Mouse (Mus musculus): Measurements from ENCODE around the gene Tanc1.

Tanc1 gene

GRCm38 (mm10) chr2:59612733-59613473 lies 1.1 kb downstream of the Tanc1 start:
- DNase-seq (ENCODE audit: low spot score) = peak; percentile 53

GRCm38 (mm10) chr2:59613474-59614019 lies 1.7 kb downstream of the Tanc1 start:
- DNase-seq (ENCODE audit: low spot score) = no peak

GRCm38 (mm10) chr2:59616890-59617289 lies 5.0 kb downstream of the Tanc1 start:
- DNase-seq (ENCODE audit: low spot score) = no peak

GRCm38 (mm10) chr2:59618996-59619395 lies 7.2 kb downstream of the Tanc1 start:
- DNase-seq (ENCODE audit: low spot score) = no peak

- no peak for DNase-seq (ENCODE audit: low spot score)
Observed at GRCm38 (mm10) chr2:59620601-59621000, 8.8 kb downstream of the Tanc1 start.

- peak; percentile 65 for DNase-seq (ENCODE audit: low spot score)
Observed at GRCm38 (mm10) chr2:59622514-59623139, 10.8 kb downstream of the Tanc1 start.

- no peak for DNase-seq (ENCODE audit: low spot score)
Observed at GRCm38 (mm10) chr2:59623858-59624257, 12.0 kb downstream of the Tanc1 start.

GRCm38 (mm10) chr2:59625416-59625815 lies 13.6 kb downstream of the Tanc1 start:
- DNase-seq (ENCODE audit: low spot score) = no peak

- DNase-seq (ENCODE audit: low spot score) = no peak
Observed at GRCm38 (mm10) chr2:59625927-59626326, 14.1 kb downstream of the Tanc1 start.

- DNase-seq (ENCODE audit: low spot score) = no peak
Observed at GRCm38 (mm10) chr2:59626422-59626821, 14.6 kb downstream of the Tanc1 start.

- no peak for DNase-seq (ENCODE audit: low spot score)
Observed at GRCm38 (mm10) chr2:59627502-59627901, 15.7 kb downstream of the Tanc1 start.

GRCm38 (mm10) chr2:59628057-59628901 lies 16.4 kb downstream of the Tanc1 start:
- no peak for DNase-seq (ENCODE audit: low spot score)

GRCm38 (mm10) chr2:59629829-59630228 lies 18.0 kb downstream of the Tanc1 start:
- no peak for DNase-seq (ENCODE audit: low spot score)

GRCm38 (mm10) chr2:59631406-59631805 lies 19.6 kb downstream of the Tanc1 start:
- DNase-seq (ENCODE audit: low spot score) = no peak

GRCm38 (mm10) chr2:59633761-59634430 lies 22.1 kb downstream of the Tanc1 start:
- no peak for DNase-seq (ENCODE audit: low spot score)

- DNase-seq (ENCODE audit: low spot score) = no peak
Observed at GRCm38 (mm10) chr2:59637040-59637785, 25.4 kb downstream of the Tanc1 start.

- no peak for DNase-seq (ENCODE audit: low spot score)
Observed at GRCm38 (mm10) chr2:59642722-59643121, 30.9 kb downstream of the Tanc1 start.

GRCm38 (mm10) chr2:59644816-59645215 lies 33.0 kb downstream of the Tanc1 start:
- no peak for DNase-seq (ENCODE audit: low spot score)

GRCm38 (mm10) chr2:59645515-59645914 lies 33.7 kb downstream of the Tanc1 start:
- DNase-seq (ENCODE audit: low spot score) = no peak

GRCm38 (mm10) chr2:59646740-59647390 lies 35.0 kb downstream of the Tanc1 start:
- DNase-seq (ENCODE audit: low spot score) = no peak

GRCm38 (mm10) chr2:59648444-59648843 lies 36.6 kb downstream of the Tanc1 start:
- DNase-seq (ENCODE audit: low spot score) = no peak
